Mouse (Mus musculus) CH12F3 (cell line): ENCODE measurements around the gene Lemd1.
"Not testable (repeated sequence)": the region's sequence is repeated elsewhere in the genome, so short reads cannot be mapped to it uniquely, and the experiment has no call there.

Experiments used
- in situ Hi-C: fragments of 300-500 bp; cut with MboI; formaldehyde crosslinking; loops from 2 replicates; pipeline ENCODE4 v1.14.3; 2020; ENCODE audit warnings: low sequenced_read_pairs

Gene Lemd1

GRCm38 (mm10) chr1:132237585-132238159 lies 46.4 kb downstream of the Lemd1 start:
- in situ Hi-C loops, result loop anchor here (5.0 kb wide), 1 partner anchor 75 kb away; no protein-coding TSS in a partner anchor

GRCm38 (mm10) chr1:132245010-132245409 lies 53.8 kb downstream of the Lemd1 start:
- in situ Hi-C loops, result no loop called here

GRCm38 (mm10) chr1:132246137-132246536 lies 54.9 kb downstream of the Lemd1 start:
- in situ Hi-C loops, result no loop called here

- in situ Hi-C loops, result no loop called here
Observed at GRCm38 (mm10) chr1:132246641-132247040, 55.4 kb downstream of the Lemd1 start.

GRCm38 (mm10) chr1:132254467-132254866 lies 63.2 kb downstream of the Lemd1 start:
- in situ Hi-C loops, result no loop called here

DNA sequence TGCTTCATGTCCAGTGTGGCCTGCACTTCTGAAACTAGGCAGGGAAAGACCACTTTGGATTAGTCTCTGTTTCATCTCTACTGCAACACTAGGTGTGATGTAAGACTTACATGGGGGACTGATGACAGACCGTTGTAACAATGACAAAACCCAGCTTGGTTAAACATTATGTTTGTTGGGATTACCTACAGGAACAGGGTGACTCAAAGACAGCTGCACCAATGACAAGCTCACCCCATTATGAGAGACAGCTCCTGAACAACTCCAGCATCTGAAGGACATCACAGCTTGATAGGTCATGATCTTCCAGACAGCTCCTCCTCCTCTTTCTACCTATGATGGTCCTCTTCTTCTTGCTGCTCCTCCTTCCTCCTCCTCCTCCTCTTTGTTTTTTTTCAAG lies 69.1 kb downstream of the Lemd1 start:
- in situ Hi-C loops, result no loop called here

DNA sequence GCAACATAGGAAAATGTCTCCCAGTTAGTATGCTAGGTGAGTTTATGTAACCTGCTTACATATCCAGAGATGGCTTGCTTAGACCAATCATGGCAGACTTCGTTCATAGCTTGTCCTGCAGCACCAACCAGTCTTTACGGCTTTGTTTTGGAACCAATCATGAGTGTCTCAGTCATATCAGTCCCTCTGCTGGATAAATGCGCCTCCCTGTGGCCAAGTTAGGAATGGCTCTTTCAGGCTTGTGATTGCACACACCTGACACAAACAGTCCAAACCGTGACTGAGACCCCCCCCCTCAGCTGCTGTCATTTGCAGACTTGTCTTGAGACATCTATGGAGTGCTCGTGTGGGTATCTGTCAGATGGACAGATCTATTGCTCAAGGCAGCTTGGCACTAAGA lies 69.8 kb downstream of the Lemd1 start:
- in situ Hi-C loops, result no loop called here

GRCm38 (mm10) chr1:132263618-132264017 lies 72.4 kb downstream of the Lemd1 start:
- in situ Hi-C loops, result no loop called here

GRCm38 (mm10) chr1:132264577-132264976 lies 73.3 kb downstream of the Lemd1 start:
- in situ Hi-C loops, result no loop called here

- in situ Hi-C loops, result no loop called here
Observed at GRCm38 (mm10) chr1:132265211-132265859, 74.1 kb downstream of the Lemd1 start.

GRCm38 (mm10) chr1:132265936-132266335 lies 74.7 kb downstream of the Lemd1 start:
- in situ Hi-C loops, result no loop called here

- in situ Hi-C loops, result no loop called here
Observed at GRCm38 (mm10) chr1:132266791-132267557, 75.7 kb downstream of the Lemd1 start.

DNA sequence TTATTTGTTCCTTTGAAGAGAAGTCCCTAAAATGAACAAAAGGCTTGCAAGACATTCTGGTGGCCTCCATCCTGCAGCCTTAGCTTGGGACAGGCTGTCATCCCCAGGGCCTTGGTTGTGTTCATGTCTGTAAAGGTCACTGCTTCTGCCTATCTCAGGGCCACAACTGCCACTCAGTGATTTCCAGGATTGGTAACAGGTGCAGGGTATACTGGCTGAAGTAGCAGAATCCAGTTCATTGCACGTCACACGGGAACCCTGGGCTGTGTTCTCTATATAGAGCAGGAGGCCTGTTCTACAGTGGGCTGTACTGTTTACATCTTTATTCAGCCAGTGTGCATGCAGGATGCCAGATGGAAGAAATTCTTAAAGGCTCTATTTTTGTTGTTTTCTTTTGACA lies 76.7 kb downstream of the Lemd1 start:
- in situ Hi-C loops, result no loop called here

- in situ Hi-C loops, result no loop called here
Observed at GRCm38 (mm10) chr1:132268418-132269060, 77.3 kb downstream of the Lemd1 start.

- in situ Hi-C loops, result no loop called here
Observed at GRCm38 (mm10) chr1:132271237-132271636, 80.0 kb downstream of the Lemd1 start.

DNA sequence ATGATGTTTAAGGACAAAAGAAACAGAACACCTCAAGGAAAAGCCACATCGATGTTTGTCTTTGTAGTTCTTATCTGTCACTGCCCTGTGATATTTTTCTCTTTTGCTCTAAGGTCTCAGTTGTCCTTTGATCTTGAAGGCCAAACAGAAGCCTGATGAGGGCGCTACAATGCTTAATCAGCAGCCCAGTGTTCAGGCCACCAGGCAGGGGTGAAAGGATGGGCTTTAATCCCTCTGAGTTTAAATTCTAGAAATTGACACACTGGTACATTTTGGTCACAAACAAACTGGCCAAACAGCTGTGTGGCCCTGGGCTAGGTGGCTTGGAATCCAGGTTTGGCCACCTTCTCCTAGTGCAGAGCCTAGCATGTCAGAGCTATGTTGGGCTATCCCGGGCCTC lies 85.5 kb downstream of the Lemd1 start:
- in situ Hi-C loops, result no loop called here

DNA sequence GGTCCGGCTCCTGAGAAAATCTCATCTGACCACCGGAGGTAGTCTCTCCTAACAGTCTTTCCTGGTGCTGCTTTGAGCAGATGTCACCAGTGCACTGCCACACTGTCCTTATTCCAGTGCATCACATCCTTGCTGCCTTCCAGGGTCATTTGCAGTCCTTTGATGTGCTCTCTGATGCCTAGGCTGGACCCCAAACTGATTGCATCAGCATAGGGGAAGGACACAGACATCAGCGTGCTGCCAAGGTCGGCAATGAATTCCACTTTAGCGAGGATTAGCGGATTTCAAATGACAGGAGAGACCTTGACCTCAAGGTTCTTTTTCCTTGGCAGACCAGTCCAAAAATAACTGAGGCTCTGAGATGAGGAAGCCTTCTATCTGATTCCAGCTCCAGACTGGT lies 85.9 kb downstream of the Lemd1 start:
- in situ Hi-C loops, result no loop called here

DNA sequence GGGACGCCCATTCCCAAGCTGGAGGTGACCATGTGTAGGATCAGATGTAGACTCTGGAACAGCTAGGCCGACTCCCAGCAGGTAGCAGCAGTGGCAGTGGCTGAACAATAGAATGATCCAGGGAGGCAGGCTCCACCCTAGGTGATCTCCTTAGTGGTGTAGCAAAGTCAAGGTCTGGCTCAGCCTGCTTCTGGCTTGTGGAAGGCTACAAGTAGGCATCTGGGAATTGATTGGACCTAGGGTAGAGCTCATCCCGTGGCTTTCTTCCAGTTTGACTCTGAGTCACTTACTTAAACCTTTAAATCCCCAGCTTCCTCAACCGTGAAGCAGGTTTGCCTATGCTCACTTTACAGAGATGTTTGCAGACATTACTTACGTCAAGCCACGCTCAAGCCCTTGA lies 89.4 kb downstream of the Lemd1 start:
- in situ Hi-C loops, result not testable (repeated sequence)

DNA sequence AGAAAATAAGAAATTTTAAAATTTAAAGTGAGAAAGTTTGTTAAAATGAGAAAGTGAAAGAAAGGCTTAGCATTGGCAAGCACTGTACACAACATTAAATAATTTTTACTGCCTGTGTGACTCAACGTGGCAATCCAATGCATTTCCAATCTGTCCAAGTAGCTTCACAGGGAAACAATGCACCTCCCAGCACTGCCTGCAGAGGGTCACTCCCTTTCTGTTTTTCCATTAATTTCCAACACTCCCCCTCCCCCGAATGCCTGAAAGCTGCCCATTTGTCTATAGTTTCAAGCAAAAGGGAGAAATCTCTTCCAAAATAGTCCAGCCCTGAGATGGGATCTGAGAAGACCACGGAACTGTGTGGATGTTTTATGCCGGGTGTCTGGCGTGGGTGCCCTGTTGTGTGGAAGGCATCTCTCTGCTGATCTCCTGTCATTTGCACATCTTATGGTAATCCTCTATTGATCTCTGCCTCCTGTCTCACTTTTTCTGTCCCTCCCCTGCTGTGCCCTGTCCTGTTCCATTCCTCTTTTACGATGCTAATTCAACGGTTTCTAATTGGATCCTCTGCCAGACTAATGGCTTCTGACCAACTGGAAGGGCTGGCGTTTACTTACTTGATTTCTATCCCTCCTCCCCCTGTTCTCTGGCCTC lies 90.4 kb downstream of the Lemd1 start:
- in situ Hi-C loops, result no loop called here

GRCm38 (mm10) chr1:132282177-132282536 lies 90.9 kb downstream of the Lemd1 start:
- in situ Hi-C loops, result no loop called here

- in situ Hi-C loops, result no loop called here
Observed at GRCm38 (mm10) chr1:132283018-132283417, 91.8 kb downstream of the Lemd1 start.
